Mouse (Mus musculus) G1E-ER4 (cell line): Measurements from ENCODE around the gene Gm45521. TPM values are rescaled to one million over a fixed set of nuclear protein-coding genes. Genes with fewer than 3 reads are reported as not detected.

Experiments
- GATA1 ChIP-seq: IDR thresholded peaks from one replicate; pipeline ENCODE4 v1.8.0; 2012; ENCODE audit warnings: low read length, inconsistent platforms
- polyA plus RNA-seq: library from polyadenylated mRNA; stranded (reverse); fragments of >175 nt; gene quantifications from 2 replicates; pipeline ENCODE4 v1.2.3, GENCODE M21; 2012

The Gm45521 gene
- polyA plus RNA-seq, 1 experiment, result not detected

GRCm38 (mm10) chr14:7978183-7978582 lies 21.1 kb downstream of the Gm45521 start:
- no peak for TF ChIP-seq GATA1

- no peak for TF ChIP-seq GATA1
Measured at GRCm38 (mm10) chr14:7981226-7981625, 24.1 kb downstream of the Gm45521 start.

- TF ChIP-seq GATA1, result no peak
Measured at GRCm38 (mm10) chr14:7986913-7987312, 29.8 kb downstream of the Gm45521 start.

GRCm38 (mm10) chr14:7989371-7989770 lies 32.3 kb downstream of the Gm45521 start:
- no peak for TF ChIP-seq GATA1

GRCm38 (mm10) chr14:7989961-7990360 lies 32.9 kb downstream of the Gm45521 start:
- no peak for TF ChIP-seq GATA1

GRCm38 (mm10) chr14:7991108-7991776 lies 34.2 kb downstream of the Gm45521 start:
- no peak for TF ChIP-seq GATA1

- no peak for TF ChIP-seq GATA1
Measured at GRCm38 (mm10) chr14:7992158-7992557, 35.1 kb downstream of the Gm45521 start.

- TF ChIP-seq GATA1, result no peak
Measured at GRCm38 (mm10) chr14:7994271-7994767, 37.2 kb downstream of the Gm45521 start, which contains the start of gene Dnase1l3. Dnase1l3 (minus strand) TSS chr14:7994573.

GRCm38 (mm10) chr14:7997255-7997696 lies 40.2 kb downstream of the Gm45521 start:
- no peak for TF ChIP-seq GATA1

- no peak for TF ChIP-seq GATA1
Measured at GRCm38 (mm10) chr14:7999030-7999429, 41.9 kb downstream of the Gm45521 start.

GRCm38 (mm10) chr14:7999435-7999834 lies 42.3 kb downstream of the Gm45521 start:
- TF ChIP-seq GATA1, result no peak

- no peak for TF ChIP-seq GATA1
Measured at GRCm38 (mm10) chr14:8000247-8000646, 43.2 kb downstream of the Gm45521 start.

- no peak for TF ChIP-seq GATA1
Measured at GRCm38 (mm10) chr14:8000831-8001685, 44.0 kb downstream of the Gm45521 start.

- TF ChIP-seq GATA1, result no peak
Measured at GRCm38 (mm10) chr14:8002432-8003092, 45.5 kb downstream of the Gm45521 start, which contains the start of gene Abhd6. Abhd6 (plus strand) TSS chr14:8002902.

GRCm38 (mm10) chr14:8003093-8003670 lies 46.1 kb downstream of the Gm45521 start:
- TF ChIP-seq GATA1, result no peak
